Mouse (Mus musculus) kidney, postnatal 14 days (tissue): ENCODE results near the gene Trio.
A peak's percentile ranks its signal among the peaks of the same experiment; 100 is the strongest.

Experiments used
- DNase-seq: peaks from one replicate; pipeline ENCODE4 v3.0.0; 2022; ENCODE audit warnings: mixed read lengths

The Trio gene

DNA sequence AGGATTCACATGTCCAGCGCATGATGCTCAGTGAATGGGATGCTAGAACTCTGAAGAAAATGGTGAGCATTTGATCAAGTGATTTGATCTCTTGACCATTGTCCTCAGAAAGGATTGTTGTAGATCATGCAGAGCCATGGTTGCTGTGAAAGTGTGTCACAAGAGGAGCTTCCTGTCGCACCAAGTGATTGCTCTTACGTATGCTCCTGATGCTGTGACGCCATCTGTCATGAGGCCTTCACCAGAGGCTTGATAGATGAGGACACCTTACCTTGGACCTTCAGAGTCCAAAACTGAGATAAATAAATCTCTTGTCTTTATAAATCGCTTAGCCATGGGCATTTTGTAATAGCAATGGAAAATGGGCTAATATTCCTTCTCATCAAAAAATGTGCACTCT is 328.0 kb downstream of the Trio start:
- no peak for DNase-seq

DNA sequence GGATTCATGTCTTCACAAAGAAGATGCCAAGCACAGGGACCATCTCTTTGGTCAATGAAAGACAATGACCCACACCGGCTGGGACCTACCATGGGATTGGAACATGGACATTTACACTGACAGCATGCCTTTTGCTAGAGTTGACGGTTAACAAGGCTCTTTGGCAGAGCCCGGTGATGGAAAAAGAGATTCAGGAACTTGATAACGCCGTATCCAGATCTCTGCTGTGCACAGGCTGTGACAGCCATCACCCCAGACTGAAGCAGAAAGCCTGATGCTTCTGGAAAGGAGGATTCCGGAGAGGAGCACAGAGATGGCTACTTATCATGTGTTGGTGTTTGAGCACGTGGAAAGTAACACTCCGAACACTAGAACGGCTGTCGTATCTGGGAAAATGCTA is 332.4 kb downstream of the Trio start:
- DNase-seq, result no peak

DNA sequence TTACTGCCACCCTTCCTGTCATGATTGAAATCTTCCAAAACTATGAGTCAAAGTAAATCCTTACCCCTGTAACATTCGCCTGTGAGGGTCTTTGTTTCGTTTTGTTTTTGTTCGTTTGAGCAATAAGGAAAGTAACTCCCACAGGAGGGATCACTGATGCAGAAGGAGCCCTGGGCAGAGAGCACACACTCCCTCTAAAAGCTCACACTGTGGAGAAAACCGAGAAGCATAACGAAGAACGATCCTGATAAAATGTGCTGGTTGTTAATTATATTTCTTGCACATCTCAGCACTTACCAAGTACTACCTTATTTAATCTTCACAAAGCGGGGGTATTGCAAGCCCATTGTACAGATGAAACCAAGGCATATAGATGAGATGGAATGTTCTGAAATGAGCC is 333.5 kb downstream of the Trio start:
- DNase-seq, result no peak

DNA sequence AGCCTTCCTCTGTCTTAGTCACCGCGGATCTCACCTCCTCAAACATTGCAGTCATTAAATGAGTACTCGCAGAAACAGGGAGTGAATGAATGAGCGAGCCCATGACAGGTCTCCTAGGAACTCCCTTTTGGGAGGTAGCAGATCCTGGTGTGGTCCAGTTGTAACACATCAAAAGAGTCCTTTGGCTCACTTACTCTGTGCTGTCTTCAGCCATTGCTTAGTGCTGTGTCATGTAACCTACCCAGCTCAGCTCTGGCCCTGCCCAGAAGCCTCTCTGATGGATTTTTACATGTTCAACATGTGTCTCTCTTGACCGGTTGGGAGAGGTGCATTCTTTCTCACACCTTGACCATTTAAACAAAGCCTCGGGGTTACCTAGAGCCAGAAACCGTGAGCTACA is 334.4 kb downstream of the Trio start:
- DNase-seq, result no peak

DNA sequence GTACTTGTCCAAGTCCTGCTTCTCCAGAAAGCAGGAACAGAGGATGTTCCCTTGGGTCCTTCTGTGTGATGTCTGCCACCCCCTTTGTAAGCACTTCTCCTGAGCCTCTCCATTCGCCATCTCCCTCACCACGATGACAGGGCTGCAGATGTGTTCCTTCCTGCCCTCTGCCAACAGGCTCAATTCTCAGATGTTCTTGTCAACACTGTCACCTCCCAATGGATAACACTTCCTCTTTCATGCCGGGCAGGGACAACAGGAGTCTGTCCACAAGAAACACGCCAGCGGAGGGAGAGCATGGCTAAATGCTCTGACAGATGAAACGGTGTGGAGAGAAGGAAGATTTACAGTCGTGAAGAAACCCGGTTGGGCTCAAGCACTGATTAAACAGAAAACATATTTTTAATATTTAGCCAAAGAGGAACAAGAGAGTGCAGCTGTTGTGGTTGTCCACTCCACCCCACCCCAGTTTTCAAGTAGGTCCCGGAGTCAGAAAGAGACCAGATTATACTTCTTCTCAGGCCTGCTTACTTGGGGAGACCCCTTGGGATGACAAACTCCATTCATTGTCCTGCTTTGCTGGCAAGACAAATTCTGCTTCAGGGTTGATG is 337.5 kb downstream of the Trio start:
- no peak for DNase-seq

DNA sequence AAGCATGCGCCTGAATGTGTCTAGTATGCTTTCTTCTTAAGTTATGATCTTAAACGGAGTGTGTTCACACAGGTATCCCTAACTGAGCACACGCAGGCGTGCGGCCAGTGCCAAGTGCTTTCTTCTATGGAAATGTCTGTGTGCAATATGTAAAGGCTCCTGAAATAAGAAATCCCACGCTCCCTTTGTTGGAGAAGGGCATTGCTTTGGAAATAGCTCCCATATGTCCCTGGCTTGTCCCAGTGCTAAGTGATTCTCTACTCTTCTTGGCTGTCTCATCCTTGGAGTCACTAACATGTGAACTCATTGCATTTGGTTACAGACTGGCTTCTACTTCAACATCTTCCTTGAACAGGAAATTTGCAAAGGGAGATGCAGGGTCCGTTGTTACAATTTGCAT is 340.8 kb downstream of the Trio start:
- DNase-seq, result no peak

DNA sequence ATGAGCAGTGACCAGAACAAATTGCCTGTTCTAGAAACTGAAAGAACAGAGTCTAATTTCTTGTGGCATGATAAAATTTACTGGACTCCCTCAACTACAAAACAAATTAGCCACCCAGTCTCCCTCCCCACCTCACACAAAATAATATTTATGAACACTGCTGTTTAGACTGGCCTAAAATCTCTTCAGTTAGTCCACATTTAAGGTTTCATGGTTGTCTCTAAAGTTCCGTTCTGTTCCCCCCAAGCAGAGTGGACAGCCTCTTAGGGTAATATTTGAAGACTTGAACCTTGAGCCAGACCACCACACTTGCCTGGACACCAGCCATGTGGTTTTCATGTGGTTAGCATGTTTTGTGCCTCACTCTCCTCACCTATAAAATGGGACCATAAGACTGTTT is 342.4 kb downstream of the Trio start:
- no peak for DNase-seq

DNA sequence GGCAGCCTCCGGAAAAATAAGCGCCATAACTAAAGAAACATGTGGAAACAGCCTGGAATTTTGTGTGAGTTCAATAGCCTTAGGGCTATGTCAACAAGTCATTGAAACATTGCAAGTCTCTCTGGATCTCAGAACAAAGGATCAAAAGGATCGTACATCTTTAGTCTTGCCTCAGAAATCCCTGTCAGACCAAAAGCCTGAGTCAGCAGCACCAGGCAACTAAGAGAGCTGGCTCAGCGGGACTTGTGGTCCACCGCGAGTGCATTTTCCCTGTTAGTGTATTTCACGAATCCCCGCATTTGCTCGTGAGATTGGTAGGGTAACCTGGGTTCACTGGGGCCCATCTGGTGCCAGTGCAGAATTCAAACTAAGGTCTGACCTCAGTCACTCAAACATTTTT is 343.0 kb downstream of the Trio start:
- DNase-seq, result peak; percentile 41

DNA sequence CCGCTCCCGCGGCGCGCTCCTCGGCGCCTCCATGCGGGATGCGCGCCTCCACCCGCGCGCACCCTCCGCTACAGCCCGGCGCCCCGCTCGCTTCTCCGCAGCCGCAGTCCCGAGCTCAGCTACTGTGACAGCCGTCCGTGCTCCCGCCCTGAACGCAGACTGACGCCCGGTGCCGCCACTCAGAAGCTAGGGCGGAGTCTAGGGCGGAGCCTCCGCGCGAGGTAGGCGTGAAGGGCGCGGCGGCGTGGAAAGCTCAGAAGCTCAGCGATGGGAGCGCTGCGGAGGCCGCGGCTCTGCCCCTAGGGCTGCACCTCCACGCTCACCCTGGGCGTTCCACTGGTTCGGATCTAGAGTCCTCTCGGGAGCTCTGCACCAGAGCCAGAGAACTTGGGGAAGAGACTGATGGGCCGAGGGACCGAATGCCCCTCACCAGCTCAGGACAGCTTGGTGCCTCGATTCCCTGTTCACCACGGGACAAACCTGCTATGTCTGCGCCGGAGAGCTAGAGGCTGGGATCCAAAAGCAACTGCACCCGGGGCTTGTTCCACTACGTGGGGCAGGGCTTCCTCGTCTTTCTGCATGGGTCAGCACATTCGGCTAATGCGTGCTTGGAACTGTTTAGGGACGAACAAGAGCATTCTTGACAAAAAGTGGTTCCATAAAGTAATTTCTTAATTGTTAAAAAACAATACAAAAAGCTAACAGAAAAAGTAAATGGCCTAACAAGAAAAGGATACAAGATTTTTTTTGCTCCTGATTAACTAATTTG is 344.0 kb downstream of the Trio start, which contains the start of gene Otulinl:
Gene Otulinl, minus strand, starts transcription at position 161 of the 769 bp plus-strand sequence.
- peak; percentile 95 for DNase-seq

DNA sequence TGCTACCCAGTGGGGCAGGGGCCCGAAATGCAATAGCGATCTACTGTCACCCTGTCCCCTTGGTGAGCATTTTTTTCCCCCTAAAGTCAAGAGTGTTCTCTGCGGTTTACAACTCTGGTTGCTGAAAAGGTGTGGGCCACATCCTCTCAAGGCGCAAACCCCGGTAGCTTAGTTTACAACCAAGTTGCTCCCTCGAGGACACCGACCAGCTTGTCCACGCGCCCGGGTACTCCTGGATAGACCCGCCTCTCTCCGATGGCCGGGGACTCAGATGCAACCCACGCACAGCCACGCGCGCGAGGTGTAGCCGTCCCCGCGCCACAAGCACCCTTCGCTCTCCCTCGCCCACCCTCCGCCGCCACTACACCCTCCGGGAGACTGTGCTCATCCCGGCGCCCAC is 344.7 kb downstream of the Trio start:
- DNase-seq, result no peak
